Mouse (Mus musculus) heart, adult 11 months (tissue): ENCODE data around the gene Bcas2.

Experiments
- DNase-seq: peaks from one replicate; pipeline ENCODE4 v3.0.0; 2022

Bcas2 gene

GRCm38 (mm10) chr3:103223752-103224151 is 52.3 kb downstream of the Bcas2 start:
- no peak for DNase-seq

GRCm38 (mm10) chr3:103224231-103224765 is 52.8 kb downstream of the Bcas2 start:
- DNase-seq = no peak

- no peak for DNase-seq
Measured at GRCm38 (mm10) chr3:103227729-103228128, 56.3 kb downstream of the Bcas2 start.
